Mouse (Mus musculus) layer of hippocampus, adult 2 months (tissue): ENCODE results near the gene Sash1. TPM values are rescaled to one million over a fixed set of nuclear protein-coding genes. Genes with fewer than 3 reads are reported as not detected.
A peak's percentile ranks its signal among the peaks of the same experiment; 100 is the strongest.

ENCODE experiments used
- DNase-seq, 2 experiments: peaks; one replicate each; pipeline ENCODE4 v3.0.0; 2022; ENCODE audit warnings: low spot score in 2 of 2
- H3K27ac ChIP-seq: fragments of 200-600 bp; 2 replicates; pipeline ENCODE4 v1.8.1; 2022
- H3K4me3 ChIP-seq: fragments of 200-600 bp; 2 replicates; pipeline ENCODE4 v1.8.1; 2022; ENCODE audit warnings: mild to moderate bottlenecking
- CTCF ChIP-seq: fragments of 200-600 bp; conservative IDR thresholded peaks from 2 replicates; pipeline ENCODE4 v1.8.1; 2022; ENCODE audit warnings: antibody characterized with exemption, mild to moderate bottlenecking, moderate library complexity
- total RNA-seq, 2 experiments: library from RNA; stranded (reverse); gene quantifications; 2 replicates each; pipeline ENCODE4 v1.2.3; 2021

The Sash1 gene
- total RNA-seq, 2 experiments from 2014 or later, result 75.7 to 86.0 TPM

DNA sequence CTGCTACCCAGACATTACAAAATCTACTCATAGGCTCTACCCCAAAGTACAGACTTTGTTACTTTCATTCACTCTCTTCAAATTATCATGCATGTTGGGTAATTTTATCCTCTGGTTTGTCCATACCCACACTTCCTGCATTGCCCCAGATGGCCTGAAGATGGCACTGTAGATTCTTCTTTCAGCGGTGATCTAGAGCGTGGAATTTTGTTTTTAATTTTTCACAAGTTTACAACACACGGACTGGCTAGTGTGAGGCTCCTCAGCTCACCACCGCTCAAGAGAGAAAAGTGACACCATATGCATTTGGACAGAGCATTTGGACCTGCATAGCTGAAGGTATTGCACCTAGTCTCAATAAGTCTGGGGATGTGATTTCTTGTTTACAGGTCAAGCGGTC is 93.5 kb downstream of the Sash1 start:
- H3K4me3 ChIP-seq, result no peak overlapping the region
- peak; percentile 94 for TF ChIP-seq CTCF
- no peak overlapping the region for H3K27ac ChIP-seq
- peak; percentile 57 to 75 for DNase-seq

DNA sequence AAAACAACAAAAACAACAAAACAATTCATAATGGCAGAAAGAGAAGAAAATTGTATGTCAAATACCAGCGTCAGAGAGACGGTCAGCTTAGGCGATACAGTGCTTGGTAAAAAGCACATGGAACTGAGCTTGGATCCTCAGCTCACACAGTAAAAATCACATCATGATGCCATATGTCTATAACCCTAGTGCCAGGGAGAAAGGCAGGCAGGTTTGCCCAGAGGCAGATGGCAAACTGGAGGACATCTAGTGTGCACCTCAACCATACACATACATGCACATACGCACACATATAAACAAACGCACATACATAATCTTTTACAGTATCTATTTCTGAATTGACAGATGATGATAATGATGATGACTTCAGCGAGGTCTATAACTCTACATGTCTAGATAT is 96.8 kb downstream of the Sash1 start:
- DNase-seq, result no peak
- no peak overlapping the region for H3K27ac ChIP-seq
- no peak overlapping the region for H3K4me3 ChIP-seq
- TF ChIP-seq CTCF, result no peak

DNA sequence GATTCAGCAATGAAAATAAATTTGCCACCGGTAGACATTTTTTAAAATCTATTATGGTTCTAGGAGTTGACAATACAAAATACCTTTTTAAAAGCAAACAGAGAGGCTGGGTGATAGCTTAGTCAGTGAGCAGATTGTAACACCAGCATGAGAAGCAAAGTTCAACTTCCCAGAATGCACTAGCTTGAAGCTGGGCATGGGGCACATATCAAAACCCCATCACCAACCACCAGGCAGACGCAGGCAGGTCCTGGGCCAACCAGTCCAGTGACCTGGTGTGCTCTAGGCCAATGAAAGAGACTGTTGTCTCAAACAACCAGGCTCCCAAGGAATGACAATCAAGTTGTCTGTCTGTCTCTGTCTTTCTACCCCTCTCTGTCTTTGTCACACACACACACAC is 98.6 kb downstream of the Sash1 start:
- TF ChIP-seq CTCF, result no peak

DNA sequence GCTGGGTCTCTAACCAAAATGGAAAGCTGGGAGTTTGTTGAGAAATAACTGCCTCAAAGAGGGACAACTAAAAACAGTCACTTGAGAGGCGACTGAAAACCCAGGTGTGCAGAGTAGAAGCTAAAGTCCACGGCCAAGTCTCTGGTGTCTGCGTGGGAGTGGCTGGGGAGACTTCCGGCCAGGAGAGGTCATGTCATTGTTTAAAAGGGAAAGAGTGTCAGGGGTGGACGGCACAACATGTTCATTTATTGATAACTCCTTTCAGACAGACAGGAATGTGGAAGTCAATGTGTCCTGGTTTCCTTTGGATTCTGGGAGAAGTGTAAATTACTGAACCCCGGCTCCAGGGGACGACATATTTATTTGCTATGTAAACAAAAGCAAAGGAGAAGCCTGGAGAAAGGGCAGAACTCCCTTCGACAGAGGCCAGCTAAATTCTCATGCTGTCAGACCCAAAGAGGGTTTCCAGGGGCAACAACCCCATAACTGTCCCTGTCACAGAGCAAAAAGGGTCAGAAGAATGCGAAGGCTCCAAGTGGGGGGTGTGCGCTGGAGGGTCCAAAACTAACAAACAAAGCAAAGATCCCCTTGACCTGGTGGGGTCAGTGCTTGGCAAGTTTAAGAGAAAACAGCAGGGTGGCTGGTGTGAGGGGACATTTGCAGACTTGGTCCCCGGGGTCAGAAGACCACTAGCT is 100.3 kb downstream of the Sash1 start:
- no peak for DNase-seq
- no peak overlapping the region for H3K4me3 ChIP-seq
- H3K27ac ChIP-seq, result peak overlapping the region; percentile 14; the same call in 1 of the 2 replicates
- no peak for TF ChIP-seq CTCF

More for the DNA sequence above, 98.6 kb downstream of the Sash1 start:
- H3K4me3 ChIP-seq, result no peak overlapping the region
- H3K27ac ChIP-seq, result peak overlapping the region; percentile 48; the same call in 1 of the 2 replicates
- DNase-seq, result no peak

DNA sequence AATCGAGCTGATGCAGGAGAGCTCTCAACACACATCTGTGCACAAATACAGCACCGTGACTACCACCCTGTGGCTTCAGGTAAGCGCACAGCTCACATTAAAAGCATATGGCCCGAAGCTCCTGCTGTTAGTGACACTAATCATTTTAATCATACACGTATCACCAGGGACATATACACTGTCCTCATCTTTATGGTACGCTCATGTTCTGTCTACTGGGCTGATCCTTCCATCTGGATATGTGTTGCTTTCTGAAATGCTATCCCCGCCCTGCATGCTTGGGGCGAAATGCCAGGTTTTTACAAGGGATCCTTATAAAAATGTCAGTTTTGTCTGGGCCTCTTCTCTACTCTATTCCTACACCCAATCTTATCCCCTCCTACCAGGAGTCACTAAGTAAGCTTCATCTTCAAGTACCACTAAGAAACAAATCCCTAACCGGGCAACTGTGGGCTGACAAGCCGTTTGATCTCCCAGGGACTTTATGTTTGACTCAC is 103.9 kb downstream of the Sash1 start:
- no peak overlapping the region for H3K4me3 ChIP-seq
- DNase-seq, result no peak
- TF ChIP-seq CTCF, result no peak
- no peak overlapping the region for H3K27ac ChIP-seq

DNA sequence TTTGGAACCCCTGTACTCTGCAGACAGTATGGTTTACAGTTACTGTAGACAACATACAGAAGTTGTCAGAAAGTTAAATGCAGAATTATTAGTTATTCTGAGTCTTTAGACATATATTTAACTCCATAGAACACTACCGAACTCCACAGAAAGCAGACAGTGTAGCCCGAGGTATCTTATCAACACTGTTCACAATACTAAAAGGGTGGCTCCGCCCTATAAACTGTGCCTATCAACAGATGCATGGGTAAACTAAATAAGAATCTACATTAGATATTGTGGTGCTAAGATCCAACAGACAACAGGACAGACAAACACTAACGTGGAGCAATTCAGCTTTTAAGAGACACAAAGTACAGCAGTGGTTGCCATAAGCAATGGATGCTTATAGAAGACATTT is 106.0 kb downstream of the Sash1 start:
- TF ChIP-seq CTCF, result no peak
- Histone ChIP-seq H3K4me3 (no peak overlapping the region), H3K27ac (no peak overlapping the region)
- no peak for DNase-seq

DNA sequence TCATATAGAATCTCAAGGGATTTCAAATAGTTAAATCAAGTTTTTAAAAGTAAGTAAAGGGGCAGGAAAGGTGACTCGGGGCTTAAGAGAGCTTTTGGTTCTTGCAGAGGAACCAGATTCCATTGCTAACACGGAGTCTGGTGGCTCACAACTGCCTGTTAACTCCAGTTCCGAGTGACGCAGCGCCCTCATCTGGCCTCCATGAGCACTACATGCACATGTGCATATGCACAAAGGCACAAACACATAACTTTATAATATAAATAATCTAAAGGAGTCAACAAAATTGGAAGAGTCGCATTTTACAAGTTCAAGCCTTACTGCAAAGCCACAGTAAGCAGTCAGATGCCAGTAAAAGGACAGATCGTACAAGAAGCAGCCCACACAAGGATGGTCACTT is 107.0 kb downstream of the Sash1 start:
- Histone ChIP-seq H3K4me3 (no peak overlapping the region), H3K27ac (no peak overlapping the region)
- TF ChIP-seq CTCF, result peak; percentile 63
- DNase-seq, result no peak

DNA sequence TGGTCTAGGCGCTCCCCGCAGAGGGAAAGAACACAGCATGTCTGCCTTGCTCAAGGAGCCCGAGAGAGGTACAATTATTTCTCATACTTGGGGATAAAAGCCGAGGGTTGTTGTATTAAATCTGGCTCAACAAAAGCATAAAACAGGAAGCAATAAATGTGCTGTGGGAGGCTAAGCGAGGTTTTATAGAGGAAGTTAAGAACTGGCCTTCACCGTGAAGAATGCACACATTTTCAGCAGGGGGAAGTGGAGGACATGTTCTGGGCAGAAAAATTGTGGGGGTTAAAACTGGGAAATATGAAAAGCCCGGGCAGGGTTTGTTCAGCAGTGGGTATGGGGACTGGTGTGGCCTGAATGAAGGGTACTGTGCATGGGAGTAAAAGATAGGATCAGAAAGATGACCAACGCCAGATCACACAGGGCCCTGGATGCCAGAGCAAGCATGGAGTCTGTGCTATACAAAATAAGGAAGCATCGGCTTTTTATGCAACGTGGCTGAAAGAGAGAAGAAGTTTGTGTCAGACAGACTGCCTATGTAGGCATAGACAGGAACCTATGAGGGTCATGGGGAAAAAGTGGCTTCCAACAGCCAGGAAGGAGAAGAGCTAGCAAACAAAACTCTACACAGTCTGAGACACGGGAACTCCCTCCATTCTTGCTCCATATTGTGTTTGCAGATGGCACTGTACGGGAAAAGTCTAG is 108.2 kb downstream of the Sash1 start:
- H3K4me3 ChIP-seq, result no peak overlapping the region
- DNase-seq, result no peak
- no peak for TF ChIP-seq CTCF
- no peak overlapping the region for H3K27ac ChIP-seq

DNA sequence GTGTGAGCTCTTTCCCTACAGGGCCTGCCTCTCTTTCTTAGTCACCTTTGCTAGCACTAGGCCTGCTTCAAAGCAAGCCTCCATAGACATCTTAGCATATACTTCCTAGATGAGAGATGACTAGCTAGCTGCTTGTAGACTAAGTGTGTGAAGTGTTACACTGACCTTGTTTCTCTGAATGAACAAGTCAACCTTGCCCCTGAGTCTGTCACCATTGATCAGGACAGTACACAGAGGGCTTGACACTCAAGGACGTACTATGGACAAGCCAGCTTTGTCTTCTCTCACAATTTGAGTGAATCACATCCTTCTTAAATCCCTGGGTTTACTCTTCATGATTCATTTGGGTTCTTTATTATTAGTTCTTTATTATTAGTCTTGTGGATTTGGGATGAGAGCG is 109.1 kb downstream of the Sash1 start:
- no peak overlapping the region for H3K4me3 ChIP-seq
- no peak for DNase-seq
- TF ChIP-seq CTCF, result no peak
- H3K27ac ChIP-seq, result no peak overlapping the region

DNA sequence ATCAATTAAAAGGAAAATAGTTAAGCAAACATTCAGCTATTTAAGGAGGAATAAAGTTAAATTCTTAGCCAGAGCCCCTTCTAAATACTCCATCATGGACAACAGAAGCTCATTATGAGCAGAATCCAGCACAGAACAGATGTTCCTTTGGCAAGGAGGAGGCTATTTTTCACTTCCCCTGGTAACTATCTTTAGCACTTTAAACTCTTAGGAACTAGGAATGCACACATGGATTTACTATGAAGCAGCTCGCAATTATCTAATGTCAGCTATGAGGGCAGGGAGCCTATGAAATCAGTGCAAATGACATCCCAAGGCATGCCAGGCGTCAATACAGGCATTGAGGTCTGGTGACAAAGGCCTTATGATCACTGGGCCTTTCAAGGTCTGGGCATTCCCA is 110.1 kb downstream of the Sash1 start:
- no peak for TF ChIP-seq CTCF
- no peak for DNase-seq
- H3K4me3 ChIP-seq, result no peak overlapping the region
- no peak overlapping the region for H3K27ac ChIP-seq

DNA sequence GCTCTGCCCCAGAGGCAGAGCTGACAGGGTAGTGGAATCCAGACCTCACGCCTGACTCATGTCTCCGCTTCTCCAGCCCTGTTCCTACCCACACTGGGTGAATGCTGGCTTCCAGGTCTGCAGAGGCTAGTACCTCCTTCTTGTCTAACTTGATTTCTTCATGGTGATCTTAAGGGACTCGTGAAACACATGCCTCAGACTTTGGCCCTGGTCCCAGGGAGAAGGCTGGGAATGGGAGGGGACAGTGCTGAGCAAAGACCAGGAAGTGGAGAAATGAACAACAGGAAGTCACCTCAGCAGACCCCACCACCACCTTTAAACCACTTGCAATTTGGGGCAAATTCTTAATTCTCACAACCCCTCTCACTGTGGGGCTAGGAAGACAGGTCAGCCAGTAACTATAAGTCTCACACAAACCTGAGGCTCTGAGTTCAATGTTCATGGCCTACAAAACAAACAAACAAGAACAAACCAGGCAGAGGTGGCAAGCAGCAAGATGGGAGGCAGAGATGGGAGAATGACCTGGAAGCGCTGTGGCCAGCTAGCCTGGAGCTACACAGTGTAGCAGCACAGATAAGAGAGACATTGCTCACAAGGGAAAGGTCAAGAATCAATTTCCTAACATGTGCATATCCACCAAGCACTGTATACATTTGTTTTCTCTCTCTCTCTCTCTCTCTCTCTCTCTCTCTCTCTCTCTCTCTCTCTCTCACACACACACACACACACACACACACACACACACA is 113.2 kb downstream of the Sash1 start:
- TF ChIP-seq CTCF, result no peak
- no peak for DNase-seq
- H3K27ac ChIP-seq, result no peak overlapping the region
- no peak overlapping the region for H3K4me3 ChIP-seq

DNA sequence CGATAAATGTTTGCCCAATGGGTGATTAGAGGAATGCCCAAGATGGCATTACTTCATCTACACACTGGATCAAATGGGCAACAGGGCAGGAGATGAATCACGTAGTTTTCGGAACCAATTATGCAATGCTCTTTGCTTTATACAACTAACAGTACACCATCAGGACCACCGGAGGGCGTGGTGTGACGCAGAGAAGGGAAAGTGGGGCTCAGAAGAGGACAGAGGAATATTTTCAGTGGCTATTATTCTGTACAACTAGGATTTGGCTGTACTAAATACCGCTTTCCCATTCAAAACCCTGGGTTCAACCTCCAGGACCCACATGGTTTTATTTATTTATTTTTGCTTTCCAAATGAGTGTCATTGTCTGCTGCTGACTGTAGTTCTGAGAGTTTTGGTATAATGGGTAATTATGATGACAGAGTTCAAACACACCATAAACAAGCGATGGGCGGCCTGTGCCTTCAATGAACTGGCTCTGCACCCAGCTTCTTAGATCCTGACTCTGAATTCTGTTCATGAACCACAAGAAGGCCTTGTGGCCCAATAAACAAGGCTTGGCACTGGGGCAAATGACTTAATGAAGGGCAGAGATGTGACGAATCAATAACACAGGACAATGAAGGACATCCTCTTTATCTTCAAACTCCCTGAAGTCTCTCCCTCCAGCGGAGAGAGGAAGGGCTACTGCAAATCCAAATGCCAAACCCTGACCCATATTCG is 114.8 kb downstream of the Sash1 start:
- DNase-seq, result no peak
- peak overlapping the region; percentile 11; the same call in 1 of the 2 replicates for H3K27ac ChIP-seq
- no peak overlapping the region for H3K4me3 ChIP-seq
- peak; percentile 41 for TF ChIP-seq CTCF
